Mouse (Mus musculus) frontal cortex, adult (tissue): Measurements from ENCODE around the gene App.

Experiments used
- ATAC-seq: cut with Nextera tagmentation; 2 replicates; pipeline ENCODE4 v1.9.2; 2017; ENCODE audit warnings: mild to moderate bottlenecking, moderate library complexity, mixed read lengths; ENCODE audit not compliant: low TSS enrichment

The App gene

DNA sequence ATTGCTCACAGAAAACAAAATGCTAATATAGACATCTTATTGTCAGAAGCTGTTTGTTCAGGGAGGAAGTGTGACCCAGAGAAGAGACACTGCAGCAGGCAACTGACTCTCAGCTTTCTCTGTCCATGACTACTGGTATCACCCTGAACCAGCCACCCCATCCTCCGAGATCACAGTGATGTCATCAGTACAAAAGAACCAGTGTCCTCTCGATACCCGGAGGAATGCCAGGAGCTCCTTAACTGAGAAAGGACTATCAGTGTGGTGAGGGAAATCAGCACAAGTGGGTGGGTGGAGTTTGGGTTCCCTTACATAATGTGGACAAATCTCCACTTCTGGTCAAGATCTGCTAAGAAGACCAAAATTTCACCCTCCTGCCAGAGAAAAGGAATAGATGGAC lies 150.5 kb downstream of the App start:
- ATAC-seq: peak; percentile 80

DNA sequence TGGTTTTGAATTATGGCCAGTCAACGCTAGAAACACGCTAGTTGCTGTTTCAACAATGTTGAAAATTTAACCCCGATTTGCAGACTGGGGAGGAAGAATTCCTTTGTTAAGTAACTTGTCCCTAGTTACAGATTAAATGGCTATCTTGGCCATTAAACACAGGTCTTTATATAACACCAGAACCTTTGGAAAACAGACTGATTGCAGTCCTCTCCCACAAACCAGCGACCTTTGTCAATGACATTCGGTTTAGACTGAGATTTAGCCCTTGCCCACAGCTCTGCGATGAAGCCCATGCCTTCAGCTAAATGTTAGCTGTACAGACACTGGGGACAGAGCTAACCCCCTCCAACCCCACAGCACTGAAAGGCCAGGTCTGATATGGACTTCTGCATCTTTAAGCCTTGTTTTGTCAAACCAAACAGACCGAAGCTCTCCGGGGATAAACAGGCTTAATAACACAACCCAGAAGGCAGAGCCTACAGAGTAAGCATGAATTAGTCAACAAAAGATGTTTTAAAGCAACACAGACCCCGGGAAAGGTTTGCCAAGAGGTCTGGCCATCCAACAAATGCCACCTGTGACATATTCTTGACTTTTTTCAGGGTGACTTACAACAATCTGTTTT lies 152.8 kb downstream of the App start:
- ATAC-seq: no peak

DNA sequence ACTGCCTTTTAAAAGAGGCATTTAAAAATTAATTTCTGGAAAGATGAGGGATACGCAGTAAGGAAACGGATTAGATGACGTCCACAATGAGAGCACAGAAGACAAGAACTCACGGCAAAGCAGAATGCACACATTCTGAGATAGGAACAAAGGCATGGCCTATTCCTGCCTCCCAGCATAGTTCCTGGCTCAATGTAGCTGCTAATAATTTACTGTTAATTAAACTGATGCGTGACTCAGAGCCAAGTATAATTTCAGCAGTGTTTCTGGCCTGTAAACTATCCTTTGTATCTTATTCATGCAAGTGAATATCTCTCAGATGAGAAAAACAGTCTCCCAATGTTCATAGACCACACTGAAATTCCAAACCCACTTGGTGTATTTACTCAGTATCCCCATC lies 154.3 kb downstream of the App start:
- no peak for ATAC-seq

DNA sequence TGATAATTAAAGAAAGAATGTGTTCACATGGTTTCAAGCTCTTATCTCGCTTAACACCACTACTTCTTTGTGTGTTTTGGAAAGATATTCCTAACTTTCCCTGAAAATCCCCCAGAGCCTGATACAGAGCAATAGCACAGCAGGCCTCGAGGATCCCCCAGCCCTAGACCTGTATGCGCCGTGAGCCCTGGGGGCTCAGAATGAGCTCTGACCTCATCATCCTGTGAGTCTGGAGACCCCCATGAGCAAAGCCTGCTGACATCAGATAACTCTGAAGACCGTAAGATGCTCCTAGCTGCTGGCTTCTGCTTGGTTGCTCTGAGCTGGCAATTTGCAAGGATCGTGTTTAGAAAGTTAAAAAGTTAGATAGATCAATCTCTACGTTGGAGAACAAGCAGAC lies 155.7 kb downstream of the App start:
- ATAC-seq: no peak

DNA sequence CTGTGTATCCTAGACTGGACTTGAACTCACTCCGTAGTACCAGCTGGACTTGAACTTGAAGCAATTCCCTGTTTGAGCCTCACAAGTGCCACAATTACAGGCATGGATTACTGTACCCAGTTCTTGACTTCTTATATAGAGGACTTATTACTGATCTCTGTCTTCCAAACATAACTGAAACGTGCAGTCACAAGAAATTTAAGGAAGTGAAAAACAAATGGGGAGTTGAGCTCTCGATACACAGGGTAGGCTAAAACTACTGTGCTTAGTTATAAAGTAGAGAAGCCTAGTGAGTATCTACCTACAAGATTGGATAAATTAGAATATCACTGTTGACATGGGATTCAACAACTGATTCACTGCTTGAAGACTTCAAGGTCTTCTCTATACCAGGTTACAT lies 160.9 kb downstream of the App start:
- no peak for ATAC-seq

DNA sequence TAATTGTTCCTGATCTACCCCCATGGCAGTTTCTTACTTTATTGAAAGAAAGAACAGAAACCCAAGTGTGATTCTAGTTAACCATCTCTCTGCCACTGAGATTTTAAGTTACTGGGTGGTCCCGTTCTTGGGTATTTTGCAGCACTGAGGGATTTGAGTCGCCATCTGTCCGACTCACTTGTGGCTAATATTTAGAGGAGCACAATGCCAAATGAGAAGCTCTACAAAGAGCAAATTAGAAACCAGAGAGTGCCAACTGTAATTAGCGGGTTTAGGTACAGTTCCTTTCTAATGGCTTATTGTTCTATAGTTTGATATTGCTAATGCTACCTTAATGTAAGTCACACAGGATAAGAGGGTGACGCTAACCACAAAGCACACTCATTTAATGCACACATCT lies 161.4 kb downstream of the App start:
- no peak for ATAC-seq

DNA sequence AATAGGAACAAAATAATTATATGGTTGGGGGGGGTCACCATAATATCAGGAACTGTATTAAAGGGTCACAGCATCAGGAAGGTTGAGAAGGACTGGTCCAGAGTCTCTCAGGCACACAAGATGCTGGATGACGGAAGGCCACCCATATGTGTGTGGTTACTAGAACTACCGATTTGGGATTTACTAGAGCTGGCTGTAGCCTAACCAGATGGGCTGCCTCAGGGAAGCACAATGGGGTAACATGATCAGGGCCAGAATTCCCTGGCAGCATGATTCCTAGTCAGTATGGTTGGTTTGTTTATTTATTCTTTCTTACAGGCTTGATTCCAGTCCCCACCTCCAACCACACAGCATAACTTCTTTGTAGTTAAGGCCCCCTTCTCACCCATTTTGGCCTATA lies 162.9 kb downstream of the App start:
- no peak for ATAC-seq

DNA sequence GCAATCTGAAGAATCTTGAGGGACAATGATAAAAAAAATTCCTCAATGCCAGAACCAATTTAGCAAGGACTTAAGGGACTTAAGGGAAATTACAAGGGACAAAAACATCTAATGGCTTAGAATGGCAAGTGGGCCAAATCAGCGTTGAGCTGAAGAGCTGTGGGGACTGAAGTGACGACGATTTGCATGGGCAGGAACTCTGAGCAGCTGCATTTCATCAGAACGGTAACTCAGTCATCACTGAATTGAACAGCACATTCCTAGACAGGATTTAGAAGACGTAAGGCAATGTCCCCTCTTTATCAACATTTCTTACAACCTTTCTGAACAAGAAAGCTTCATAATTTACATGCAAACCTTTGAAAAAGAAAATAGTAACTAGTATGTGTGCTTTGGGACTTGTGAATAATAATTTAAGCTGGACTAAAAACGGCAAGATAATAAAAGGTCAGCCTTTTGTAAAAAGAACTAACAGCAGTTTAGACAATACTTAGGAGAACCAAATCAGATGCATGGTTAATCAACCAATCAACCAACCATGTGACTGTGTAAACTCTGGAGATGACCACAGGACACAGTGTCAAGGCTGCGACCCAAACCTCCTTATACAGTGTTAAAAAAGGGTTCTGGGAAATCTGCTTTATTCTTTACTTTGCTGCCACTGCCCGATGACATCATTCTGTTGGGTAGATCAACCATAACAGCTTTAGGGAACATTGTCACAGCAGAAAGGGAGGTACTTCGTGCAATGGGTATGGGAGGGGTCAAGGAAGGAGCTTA lies 164.5 kb downstream of the App start:
- peak; percentile 45 for ATAC-seq

DNA sequence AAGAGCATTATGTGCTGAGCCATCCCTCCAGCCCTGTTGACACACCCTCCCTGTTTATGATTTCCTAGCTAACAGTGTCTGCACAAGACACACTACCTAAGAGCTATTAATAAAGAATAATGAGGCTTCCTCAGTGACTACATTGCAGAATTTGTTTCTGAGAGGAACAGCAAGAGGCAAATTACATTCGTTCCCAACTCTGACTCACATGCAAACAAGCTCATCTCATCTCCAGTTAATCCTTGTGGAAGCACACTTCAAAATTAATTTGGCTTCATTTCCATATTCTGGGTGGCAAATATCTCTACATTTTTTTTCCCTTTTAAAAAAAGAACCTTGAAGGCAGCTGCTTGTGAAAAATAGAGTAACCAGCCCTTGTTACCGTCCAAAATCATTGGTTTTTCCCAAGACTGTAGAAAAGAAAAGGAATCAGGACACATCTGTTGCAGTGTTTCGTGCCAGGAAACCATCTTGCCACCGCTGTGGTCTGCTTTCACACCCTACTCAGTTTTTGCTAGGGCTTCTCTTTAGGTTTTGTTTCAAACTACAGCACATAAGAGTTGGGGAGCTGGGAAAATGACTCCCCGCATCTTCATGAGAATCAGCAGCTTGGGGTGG lies 171.5 kb downstream of the App start:
- peak; percentile 88 for ATAC-seq

DNA sequence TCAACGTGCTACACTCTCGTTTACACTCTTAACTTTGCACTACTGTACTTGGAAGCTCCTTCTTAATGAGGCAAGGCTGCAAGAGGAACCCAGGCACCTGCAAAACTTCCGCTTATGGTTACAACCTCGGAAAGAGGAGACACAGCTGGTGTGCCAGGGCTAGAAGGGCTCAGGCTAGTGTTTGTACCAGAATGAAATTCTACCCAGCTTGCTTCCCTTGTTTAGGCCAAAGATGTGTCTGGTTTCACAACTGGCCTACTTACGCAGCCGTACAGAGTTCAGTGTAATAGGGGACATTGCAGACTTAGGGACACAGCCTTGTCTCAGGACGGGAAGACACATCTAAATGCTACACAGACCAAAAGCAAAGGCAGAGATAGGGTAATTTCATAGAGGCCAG lies 173.3 kb downstream of the App start:
- ATAC-seq: no peak; the same call in 1 of the 2 replicates

DNA sequence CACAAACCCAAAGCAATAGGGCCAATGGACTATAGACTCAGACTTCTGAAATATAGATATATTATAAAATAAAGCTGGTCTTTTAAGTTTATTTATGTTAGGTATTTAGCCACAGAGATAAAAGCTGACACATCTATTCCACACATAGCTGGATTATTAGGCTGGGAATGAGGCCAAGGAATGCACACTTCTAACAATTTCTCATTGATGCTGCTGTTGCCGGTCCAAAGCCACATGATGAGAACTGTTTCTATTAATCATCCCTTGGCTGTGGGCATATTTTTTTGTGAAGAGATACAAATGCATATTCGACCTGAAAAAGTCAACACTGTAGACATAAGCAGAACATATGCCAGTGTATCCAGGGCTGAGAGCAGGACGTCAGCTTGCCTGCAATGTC lies 176.0 kb downstream of the App start:
- no peak for ATAC-seq

DNA sequence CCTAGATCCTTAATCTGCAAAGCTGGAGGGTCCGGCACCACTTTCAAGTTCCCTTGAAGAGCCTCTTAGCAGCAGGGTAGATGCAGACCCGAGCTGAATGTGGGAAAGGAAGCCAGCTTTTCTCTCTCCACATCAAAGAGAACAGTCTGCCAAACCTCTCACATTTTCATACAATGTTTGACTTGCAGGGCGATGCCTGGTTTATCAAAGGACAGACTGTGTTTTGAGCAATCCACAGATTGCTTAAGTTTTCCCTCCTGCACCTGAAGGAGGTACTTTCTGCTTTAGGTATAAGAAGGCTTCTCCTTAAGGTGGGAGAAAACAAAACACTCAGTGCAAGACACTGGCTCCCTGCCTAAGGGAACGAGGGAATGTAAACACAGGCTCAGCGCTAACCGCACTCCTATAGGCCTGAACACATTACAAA lies 178.1 kb downstream of the App start:
- peak; percentile 32; the same call in 1 of the 2 replicates for ATAC-seq

DNA sequence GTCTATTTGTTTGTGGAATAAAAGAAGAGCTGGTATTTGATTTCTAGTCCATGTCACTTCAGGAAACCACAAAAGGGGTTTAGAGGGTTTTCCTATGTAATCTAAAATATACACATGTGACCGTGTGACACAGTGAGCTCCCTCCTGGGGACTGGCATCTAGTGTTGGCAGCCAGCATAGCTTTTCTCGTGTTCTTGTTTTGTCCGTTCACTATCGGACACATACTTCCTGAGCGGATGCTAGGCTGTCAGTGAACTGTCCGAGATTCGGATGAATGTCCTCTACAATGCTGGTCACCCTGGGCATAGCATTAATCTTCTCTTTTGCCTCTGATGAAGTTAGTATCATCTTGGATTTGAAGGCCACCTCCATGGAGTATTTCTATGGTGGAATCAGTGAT lies 180.7 kb downstream of the App start:
- no peak for ATAC-seq

DNA sequence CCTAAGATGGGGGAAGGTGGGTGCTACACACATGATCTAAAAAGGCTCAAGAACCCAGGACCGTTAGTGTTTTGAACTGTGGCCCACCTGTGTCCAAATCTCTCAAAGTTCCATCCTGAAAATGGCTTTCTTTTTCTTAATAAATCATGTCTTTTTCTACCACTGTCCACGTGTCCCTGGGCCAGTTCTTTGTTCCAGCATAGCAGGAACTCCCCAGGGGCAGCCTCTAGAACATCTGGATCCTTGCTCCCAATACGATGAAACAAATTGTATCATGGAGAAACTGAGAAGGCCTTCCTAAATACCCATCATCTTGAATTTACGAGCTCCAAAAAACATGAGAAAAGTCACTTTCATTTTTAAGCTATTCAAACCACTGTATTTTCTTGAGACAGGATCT lies 182.6 kb downstream of the App start:
- ATAC-seq: no peak

DNA sequence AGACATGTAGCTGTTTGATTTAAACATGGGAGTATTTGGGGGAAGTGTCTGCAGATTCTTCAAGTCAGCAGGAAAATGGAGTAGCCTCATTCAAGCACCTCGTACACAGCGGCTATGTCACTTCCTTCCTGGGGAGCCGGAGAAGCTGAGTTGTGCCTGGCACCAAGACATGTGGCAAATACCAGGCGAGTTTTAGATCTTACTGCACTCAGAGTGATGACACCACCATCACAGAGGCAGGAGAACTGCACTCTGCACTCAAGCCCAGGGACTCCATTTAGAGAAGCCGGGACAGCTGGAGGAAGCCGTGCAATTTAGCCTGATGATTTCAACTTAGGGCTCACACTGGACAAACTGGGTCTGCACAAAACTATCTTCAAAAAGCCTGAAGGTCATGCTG lies 183.6 kb downstream of the App start:
- peak; percentile 54 for ATAC-seq

DNA sequence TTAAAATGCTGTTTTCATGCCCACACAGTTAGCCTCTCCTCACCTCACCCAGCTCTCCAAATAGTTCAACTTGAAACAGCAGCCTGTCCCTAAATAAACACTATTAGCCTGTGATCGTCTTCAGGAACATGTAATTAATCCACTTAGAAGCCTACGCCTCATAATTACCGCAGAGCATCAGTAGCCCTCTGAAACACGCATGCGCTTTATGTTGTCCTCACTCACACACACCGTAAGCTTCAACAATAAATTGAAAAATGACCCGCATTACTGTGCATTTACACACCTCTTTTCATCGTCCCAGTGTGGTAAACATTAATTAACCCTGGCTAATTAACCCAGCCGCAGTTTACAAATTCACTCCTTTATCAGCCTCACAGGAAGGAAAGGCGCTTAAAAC lies 184.1 kb downstream of the App start:
- ATAC-seq: no peak

DNA sequence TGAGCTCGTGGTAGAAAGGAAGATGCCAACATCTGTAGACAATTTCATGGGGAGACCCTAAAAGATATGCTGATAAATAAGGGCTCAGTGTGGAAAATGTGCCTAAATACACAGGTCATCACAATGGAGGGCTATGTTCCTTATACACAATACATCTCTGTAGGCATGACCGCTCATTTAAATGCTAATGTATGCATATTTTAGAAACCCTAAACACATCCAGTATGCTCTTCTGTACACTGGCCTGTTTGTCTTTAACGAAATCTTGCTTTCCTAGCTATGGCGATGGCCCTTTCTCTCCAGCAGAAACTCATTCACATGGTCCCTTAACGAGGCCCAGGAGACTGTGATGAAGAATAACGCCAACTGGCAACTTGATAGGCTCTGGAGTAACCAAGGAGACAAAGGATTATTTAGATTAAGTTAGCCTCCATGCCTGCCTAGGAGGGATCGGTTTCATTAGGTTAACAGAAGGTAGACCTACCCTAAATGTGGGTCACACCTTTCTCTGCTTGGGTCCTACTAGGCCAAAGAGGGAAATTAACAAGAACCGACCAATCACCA lies 185.8 kb downstream of the App start:
- ATAC-seq: no peak

DNA sequence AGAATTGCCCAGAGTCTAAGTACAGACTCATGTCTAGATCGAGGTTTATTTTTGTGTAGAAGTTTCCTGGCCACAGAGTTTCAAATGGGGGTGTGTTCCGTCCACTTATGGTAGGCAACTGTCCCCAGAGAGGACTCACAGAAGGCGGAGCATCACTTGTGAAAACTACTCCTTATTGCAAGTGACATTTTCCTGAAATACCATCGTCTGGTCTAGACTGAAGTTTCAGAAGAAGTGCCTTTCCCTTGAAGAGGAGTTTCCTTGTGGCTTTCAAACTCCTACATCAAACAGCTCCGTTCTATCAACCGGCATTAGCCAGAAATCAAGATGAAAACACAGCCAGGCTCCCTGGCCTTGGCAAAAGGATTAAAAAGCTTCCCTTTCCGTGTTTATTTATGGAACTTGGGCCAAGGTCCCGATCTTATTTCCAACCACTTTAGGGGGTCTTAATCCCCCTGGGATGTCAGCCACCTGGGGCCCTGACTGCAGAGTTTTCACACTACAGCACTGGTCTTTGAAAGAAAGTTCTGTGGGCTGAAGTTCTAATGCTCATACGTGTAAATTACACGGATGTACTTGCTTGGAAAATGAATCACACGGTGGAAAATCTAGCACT lies 187.4 kb downstream of the App start:
- ATAC-seq: no peak

DNA sequence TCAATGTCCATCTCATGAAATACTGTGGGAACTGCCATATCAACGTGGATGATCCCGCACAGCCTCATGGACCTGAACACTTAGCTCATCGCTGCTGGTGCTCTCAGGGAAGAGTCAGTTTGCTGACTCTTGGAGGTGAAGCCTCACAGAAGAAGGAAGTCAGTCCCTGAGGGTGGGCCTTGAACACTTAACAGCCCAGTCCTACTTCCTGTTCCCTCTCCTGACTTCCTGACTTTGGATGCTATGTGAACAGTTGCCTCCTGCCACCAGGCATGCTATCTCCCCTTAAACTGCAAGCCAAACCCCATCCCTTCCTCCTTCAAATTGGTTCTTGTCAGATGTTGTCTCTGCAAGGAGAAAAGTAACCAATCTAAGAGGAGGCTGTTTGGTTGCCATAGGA lies 188.2 kb downstream of the App start:
- no peak for ATAC-seq

DNA sequence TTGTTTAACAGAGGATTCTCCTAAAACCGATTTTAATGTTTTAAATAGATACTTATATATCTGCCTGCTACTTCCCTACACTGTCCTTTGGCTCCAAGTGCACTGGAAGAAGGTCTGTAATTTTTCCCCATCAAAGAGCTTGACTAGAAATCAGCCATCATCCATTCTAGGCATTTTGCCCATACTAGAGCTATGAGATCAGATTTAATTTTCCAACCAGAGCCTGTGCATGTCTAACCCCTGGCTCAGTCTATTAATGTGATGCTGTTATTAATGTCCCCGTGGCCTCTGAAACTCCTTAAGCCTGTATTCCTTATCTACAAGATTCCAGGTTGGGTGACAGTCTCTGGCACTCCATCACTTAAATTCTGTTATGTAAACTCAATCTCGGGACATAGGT lies 190.1 kb downstream of the App start:
- ATAC-seq: 0 out of 2 replicates have a peak, but pooled peaks have one; percentile 28

DNA sequence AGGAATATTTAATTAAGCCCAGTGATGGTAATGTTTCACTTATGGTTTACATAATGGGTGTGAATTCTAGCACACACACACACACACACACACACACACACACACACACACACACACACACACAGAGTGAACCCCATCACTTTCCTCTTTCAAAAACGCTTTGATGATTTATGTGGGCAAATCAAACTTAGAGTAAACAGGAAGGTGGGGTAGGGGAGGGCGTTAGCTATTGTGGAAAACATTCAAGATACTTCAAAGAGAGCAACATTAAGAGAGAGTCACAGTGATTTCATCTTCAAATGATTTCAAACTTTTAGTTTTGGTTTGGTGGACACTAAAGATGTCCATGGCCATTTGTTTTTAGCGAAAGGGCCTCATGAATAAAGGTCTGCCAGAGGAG lies 191.0 kb downstream of the App start:
- no peak for ATAC-seq

DNA sequence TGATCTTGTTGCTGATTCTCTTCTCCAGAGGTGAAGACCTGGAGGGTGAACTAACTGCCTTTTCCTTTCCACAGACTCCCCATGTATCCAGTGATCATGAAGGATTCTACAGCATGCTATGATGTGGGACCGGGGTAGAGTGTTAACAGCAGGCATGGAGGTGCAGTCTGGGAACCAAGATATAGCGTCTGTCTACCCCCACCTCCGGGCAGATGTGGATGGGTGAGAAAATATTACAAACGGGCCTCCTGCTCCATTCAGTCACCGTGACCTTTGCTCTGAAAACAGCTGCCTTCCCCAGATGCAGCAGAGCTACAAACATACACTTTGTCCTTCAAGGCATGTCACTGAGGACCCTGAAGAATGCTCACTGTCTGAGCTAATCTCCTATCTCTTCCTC lies 195.0 kb downstream of the App start:
- ATAC-seq: no peak

DNA sequence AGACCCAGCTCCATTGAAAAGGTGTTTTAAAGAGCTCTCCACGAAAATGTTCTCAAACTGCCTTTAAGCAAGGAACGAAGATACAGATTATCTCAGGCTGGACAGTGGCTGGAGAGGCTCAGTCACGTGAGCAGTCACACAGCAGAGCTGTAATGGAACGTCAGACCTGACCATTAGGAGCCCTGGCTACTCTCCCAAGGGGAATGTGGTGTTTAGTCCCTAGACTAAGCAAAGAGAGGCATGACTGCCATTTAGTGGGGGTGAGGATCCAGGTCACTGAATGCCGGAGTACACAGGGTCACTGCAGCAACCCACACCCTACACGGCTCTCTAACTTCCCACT lies 199.4 kb downstream of the App start:
- no peak for ATAC-seq
